Mouse (Mus musculus): ENCODE data around the gene BC034090.
"Not testable (repeated sequence)": the region's sequence is repeated elsewhere in the genome, so short reads cannot be mapped to it uniquely, and the experiment has no call there.

Gene BC034090

DNA sequence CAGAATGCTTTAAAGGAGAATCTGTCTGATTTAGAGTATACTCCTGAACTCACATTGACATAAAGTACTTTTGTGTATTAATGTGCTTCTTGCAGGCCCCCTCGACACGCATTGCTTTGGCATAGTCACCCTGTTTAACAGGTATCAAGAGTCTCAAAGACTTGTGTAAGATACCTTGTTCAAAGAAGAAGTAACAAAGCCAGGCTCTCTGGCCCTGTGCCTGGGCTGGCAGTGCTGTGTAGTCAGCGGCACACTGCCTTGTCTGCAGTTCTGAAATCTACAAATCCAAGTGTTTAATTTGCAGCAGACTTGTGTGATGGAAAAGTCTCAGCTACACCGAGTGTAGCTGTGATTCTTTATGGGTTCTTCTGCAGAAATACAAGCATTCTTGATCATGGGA, 47.6 kb downstream of the BC034090 start:
- DNase-seq (ENCODE audit: extremely low spot score, low spot score), result no peak

DNA sequence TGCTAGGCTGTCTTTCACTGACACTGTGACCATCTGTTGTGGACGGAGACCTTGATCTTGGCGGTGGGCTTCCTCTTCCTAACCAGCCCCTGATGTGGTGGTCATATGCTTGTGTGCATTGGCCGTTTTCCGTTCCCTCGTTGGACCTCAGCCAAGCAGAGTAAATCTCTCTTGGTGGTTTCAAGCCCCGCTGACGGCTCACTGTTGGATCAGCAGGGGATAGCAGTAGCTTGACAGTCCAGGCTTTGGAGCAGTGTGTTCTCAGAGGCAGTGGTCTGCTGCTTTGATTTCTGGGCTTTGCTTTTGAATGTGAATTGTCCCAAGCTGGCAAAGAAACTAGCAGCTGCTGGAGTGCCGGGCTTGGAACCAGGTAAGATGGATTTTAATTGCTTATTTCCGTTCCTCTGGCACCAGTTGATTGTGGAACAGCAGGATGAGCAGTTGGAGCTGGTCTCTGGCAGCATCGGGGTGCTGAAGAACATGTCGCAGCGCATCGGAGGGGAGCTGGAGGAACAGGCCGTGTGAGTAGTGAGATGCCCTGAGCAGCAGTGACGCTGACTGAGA, 51.4 kb downstream of the BC034090 start:
- no peak for DNase-seq (ENCODE audit: extremely low spot score, low spot score)

DNA sequence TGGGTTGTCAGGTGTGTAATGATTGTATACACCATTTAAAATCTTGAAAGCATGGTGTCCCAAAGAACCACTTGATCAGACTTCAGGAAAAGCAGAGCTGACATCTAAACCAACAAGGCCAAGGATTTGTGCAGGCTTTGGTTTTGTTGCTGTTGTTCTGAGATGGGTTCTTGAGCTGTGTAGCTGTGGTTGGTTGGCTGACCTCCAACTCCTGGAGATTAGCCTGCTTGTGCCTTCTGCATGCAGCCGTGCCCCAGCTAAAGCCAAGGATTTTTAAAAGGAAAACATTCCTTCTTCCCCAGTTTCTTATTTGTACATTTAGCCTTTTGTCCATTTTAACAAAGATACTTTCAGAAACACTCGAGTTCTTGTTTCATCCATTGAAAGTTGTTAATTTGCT, 52.6 kb downstream of the BC034090 start:
- no peak for DNase-seq (ENCODE audit: extremely low spot score, low spot score)

DNA sequence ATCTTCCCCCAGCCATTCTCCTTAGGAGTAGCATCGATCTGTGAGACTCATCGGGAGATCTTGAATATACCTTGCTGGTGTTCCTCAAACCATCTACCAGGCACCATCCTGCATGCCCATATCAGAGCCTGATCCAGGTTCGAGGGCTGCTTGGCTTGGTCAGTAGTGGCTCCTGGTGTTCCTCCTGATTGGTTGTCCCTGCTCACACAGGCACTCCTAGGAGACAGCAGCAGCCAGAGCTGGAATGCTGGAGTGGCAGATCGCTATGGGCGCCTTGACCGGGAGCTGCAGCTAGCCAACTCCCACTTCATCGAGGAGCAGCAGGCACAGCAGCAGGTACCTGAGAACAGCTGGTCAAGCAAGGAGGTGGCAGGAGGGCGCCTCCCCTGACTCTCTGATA, 53.0 kb downstream of the BC034090 start:
- DNase-seq (ENCODE audit: extremely low spot score, low spot score), result no peak

DNA sequence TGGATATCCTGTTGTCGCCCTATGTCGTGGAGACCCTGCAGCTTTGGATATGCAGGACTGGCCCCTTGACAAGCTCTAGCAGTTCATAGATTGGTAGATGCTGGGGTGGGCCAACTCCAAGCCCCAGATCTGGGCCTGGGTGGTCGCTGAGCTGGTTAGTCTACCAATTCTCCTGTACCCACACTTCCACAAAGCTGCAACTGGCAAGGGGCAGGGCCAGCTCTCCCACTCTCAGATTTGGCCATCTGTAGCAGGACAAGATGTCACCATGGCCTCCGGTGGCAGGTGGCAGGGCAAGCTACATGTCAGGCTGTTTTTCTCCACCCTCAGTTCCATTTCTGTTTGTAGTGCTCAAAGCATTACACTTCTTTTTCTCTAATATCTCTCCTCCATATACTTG, 55.6 kb downstream of the BC034090 start:
- DNase-seq (ENCODE audit: extremely low spot score, low spot score), result no peak

DNA sequence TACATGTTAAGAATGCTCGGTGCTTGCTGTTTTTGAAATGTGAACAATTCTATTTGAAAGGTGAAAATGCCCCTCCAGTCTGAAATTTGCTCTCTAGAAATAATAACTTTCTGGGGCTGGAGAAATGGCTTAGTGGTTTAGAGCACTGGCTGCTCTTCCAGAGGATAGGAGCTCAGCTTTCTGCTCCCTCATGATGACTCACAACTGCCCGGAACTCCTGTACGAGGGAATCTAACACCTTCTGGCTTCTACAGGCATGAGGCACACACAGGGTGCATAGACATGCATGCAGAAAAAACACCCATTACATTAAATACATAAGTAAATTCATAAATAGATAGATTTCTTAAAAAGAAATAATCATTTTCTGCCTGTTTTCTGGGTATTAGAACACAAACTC, 60.1 kb downstream of the BC034090 start:
- no peak for DNase-seq (ENCODE audit: extremely low spot score, low spot score)

DNA sequence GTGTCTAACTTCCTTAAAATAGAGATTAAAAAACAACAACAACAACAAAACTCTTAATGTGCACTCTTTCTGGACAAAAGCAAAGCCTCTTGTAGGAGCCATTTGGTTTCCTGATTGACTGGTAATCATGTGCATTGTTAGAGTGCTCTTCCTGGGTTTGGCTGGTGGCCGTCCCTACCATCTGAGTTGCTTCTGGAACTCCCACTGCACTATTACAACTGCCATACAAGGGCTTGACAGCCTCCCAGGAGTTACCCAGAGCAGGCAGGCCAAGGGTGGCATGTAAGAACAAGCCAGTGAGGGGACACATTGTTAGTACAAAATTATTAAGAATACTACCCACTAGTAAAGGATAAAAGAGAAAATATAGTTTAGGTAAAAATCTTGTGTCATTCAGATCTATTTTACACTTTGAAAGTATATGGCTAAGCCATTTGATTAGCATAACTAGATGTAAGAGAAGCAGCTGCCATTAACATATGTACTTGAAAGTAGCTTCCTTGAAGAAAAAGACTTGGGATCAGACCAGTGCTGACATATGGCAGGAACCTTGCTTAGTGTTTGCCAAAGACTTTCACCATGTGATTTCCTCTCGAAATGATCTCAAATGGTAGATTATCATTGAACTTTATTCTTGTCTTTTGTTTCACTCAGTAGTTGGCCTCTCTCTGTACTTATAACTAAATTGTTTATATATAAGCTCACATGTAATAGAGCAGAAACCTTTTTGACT, 65.9 kb downstream of the BC034090 start:
- DNase-seq (ENCODE audit: extremely low spot score, low spot score), result no peak

DNA sequence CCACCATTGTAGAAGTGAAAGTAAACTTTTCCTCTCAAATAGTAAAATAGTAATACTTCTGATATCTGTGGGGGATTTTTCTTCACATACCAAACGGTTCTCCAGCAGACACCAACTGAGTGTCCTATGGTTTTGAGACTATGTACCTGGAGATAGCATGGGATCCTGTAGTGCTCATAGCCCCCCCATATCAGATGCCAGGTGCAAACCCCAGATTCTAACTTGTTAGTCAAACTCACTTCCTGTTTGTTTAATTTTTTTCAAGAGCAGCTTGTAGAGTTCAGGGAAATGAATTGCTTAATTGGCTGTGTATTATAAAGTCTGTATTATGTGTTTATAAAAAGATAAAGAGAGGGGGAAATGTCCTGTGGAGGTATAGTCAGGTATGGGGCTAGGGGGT, 69.8 kb downstream of the BC034090 start:
- DNase-seq (ENCODE audit: extremely low spot score, low spot score), result no peak

DNA sequence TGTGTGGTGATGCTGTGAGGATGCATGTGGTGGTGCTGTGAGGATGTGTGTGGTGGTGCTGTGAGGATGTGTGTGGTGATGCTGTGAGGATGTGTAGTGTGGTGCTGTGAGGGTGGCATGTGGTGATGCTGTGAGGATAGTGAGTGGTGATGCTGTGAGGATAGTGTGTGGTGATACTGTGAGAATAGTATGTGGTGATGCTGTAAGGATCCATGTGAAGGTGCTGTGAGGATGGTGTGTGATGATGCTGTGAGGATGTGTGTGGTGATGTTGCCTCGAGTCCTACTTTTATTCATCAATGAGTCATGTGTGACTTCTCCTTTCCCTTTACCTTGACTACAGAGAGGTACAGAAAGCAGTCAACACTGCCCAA, 70.6 kb downstream of the BC034090 start:
- DNase-seq (ENCODE audit: extremely low spot score, low spot score), result not testable (repeated sequence)

DNA sequence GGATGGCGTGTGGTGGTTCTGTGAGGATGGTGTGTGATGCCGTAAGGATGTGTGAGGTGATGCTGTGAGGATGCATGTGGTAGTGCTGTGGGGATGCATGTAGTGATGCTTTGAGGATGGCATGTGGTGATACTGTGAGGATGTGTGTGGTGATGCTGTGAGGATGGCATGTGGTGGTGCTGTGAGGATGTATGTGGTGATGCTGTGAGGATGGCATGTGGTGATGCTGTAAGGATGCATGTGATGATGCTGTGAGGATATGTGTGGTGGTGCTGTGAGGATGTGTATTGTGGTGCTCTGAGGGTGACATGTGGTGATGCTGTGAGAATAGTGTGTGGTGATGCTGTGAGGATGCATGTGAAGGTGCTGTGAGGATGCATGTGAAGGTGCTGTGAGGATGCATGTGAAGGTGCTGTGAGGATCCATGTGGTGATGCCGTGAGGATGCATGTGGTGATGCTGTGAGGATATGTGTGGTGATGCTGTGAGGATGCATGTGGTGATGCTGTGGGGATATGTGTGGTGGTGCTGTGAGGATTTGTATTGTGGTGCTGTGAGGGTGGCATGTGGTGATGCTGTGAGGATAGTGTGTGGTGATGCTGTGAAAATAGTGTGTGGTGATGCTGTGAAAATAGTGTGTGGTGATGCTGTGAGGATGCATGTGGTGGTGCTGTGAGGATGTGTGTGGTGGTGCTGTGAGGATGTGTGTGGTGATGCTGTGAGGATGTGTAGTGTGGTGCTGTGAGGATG, 71.2 kb downstream of the BC034090 start:
- DNase-seq (ENCODE audit: extremely low spot score, low spot score), result no peak

DNA sequence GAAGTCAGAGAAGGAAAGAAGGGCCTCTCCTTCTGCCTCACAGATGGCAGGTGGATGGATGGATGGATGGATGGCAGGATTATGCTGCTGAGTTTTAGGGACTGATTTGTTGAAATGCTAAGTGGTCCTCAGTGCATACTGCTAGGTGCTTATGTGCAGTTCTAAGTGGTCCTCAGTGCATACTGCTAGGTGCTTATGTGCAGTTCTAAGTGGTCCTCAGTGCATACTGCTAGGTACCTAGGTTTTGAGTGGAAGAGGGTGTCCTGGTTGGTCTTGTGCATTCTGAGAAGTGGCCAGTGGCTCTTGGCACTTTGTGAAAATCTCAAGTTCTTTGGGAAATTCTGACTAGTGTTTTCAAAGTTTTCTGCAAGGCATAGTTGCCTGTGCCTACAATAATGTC, 74.3 kb downstream of the BC034090 start:
- DNase-seq (ENCODE audit: extremely low spot score, low spot score), result no peak

DNA sequence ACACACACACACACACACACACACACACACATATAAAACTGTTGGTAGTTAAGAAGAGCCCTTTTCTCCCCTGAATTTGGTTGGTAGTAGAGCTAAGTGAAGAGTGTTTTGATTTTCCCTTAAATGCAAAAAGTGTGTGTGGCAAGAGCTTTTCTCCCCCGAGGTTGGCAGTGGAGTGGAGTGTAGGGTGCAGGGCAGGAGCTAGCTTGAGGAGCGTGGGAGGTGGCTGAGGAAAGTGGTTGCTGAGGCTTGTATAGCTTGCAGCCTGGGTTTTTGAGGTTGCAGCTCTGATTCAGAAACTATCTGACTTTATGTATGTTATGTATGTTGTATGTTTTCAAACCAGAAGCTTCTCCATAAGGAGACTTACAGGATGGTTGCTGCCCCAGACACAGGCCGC, 76.8 kb downstream of the BC034090 start:
- DNase-seq (ENCODE audit: extremely low spot score, low spot score), result no peak
